Mouse (Mus musculus): ENCODE measurements around the gene Ctdsp2. TPM values are rescaled to one million over a fixed set of nuclear protein-coding genes. Genes with fewer than 3 reads are reported as not detected.

Gene Ctdsp2
- total RNA-seq (2021): 10 to 100 TPM; 78.9 to 88.9 TPM
- long read RNA-seq, full-length matches to known transcripts: 1 of 9 reads
- long read RNA-seq, partial matches to known transcripts: 3 of 9 reads
- long read RNA-seq, other reads (novel, unspliced or antisense): 5 of 9 reads

DNA sequence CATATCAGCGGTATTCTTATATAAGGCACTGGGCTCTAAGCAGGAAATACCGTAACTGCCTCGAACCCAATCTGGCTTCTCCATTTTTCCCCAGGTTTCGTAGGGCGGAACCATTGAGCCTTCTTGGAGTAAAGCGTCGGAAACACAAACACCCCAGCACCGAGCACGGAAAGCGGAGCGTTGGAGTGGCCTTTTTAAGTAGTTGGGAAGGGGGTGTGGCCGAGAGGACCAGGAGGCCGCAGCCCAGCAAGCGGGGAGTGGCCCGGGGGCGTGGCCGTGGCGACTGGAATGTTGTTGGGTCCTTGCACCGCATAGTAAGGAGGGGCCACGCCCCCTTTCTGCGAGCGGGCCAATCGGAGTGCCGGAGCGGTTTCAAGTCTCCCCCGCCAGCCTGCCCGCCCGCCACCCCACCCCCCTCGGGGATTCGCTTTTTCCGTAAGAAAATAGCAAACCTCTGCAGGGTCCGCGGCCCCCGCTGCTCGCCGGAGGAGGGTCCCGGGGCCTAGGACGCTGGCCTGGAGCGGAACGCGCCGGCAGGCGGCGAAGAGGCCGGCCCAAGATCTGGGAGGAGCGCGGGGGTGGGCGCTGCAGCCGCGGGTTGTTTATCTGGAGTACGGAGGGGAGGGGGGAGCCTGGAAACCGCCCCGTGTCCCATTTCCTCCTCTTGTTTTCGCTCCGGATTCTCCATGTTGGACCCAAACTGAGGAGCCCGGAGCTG, at the start of gene Ctdsp2:
TSS of gene Ctdsp2 (plus strand) at position 441 of the 718 bp plus-strand sequence.
- peak; percentile 99 to 100 for DNase-seq (ENCODE audit: low spot score in 2 of 2)

GRCm38 (mm10) chr10:126928819-126929206, 49.7 kb upstream of the Ctdsp2 start:
- no peak for DNase-seq (ENCODE audit: low spot score in 2 of 2)

DNA sequence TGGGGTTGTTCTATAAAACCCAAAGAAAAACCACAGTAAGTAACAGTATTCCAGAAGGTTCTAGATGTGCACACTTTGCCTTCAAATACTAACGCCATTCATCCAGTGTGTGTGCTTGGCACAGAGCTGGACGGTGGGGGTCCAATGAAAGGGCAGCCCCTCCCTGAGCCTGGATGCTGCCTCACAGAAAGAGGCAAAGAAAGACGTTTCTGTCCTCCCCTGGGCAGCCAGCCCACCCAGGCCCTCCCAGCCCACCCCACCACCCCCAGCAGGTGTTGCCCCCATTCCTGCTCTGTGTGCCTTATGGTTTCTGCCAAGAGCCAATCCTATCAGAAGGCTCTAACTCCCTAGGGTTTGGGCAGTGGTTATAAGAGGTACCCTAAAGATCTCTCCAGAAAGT, 49.0 kb upstream of the Ctdsp2 start:
- no peak for DNase-seq (ENCODE audit: low spot score in 2 of 2)

DNA sequence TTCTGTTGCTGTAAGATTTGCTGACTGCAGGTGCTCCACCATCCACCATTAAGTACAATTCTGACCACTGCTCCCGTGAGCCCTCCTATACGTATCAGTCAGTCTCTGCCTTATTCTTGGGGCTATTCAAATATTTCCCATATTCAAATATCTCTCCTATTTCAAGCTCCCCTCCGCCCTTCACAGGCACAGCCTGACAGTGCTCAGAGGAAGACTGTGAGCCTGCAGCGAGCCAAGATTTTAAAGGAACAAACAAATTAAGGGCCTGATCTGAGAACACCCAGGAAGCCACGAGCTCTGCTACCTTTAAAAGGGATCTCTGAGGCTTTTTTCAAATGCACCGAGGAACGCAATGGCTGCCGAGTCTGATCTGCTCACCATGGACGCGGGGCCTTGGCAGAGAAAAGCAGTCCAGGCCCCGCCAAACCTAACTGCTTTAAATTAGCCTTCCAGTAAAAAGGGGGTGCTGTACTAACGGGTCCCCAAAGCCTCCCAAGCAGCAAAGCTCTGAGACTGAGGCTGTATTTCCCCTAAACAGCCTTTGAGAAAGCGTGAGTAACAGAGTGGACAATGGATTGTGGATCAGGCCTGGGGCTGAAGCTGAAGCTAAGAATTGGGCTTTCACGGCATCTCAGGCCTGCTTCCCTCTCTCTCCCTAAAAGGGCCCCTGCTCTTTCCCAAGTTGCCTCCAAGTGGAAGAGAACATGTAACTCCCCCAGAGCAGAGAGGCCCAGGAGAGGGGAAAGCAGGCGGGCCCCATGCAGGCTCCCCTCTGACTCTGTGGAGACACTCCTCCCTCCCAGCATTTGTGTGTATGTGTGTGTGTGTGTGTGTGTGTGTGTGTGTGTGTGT, 48.0 kb upstream of the Ctdsp2 start:
- no peak for DNase-seq (ENCODE audit: low spot score in 2 of 2)

DNA sequence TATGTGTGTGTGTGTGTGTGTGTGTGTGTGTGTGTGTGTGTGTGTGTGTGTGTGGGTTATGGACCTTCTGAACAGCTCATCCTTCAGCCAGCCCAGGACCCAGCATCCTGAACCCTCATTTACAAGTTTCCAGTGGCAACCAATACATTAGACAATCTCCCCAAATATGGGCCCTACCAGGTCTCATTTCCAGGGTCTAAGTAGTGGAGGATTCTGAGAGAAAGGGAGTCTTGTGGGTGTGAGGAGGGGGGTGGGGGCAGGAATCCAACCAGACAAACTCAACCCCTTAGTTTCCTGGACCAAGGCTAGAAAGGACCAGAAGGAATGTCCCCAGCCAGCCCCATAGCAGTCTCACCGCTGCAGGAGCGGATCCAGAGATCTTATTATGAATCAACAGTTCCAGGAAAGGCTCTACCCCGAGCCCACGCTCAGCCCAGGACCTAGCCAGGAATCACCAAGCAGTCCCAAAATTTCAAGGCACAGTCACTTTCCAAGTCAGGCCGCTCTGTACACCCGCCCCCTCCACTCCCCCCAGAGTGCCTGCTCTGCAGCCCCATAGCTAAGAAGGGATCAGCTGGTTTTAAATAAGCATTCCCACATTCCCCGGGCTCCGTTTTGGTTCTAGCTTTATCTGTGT, 47.3 kb upstream of the Ctdsp2 start:
- no peak for DNase-seq (ENCODE audit: low spot score in 2 of 2)

- DNase-seq (ENCODE audit: low spot score in 2 of 2): no peak
Observed at GRCm38 (mm10) chr10:126931760-126932139, 46.8 kb upstream of the Ctdsp2 start.

DNA sequence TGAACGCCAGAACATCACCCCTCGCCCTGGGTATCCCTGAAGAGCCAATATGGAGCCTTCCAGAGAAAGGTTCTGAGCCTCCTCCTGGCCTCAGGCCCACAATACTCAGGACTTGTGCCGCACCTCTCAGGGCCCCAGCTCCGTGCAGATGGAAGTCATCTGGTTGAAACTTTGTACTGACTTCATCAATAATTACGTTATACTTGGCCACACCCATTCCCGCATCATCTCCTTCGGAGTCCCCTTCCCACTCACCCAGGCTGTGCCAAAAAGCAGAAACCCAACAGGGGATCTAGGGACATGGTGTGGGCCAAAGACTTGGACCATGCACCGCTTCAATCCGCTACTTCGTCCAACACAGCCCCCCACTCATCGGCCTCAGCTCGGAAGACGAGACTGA, 44.0 kb upstream of the Ctdsp2 start:
- DNase-seq (ENCODE audit: low spot score in 2 of 2): no peak

DNA sequence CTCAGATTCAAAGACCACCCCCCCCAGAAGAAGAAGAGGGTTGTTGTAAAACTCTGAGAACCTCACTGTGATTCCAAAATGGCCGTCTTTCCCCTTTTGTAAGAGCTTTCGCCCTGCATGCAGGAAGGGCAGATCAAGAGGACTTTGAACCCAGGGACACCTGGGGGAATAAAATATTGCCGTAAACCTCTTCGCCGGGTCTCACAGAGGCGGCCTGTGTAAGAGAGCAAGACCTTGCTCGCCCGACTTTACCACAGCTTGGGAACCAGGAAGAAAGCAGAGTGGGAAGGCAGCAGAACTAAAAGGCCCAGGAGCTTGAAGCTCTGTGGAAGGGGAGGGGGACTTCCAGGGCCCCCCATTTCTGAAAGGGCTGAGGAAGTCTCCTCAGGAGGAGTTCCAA, 43.4 kb upstream of the Ctdsp2 start:
- no peak for DNase-seq (ENCODE audit: low spot score in 2 of 2)

DNA sequence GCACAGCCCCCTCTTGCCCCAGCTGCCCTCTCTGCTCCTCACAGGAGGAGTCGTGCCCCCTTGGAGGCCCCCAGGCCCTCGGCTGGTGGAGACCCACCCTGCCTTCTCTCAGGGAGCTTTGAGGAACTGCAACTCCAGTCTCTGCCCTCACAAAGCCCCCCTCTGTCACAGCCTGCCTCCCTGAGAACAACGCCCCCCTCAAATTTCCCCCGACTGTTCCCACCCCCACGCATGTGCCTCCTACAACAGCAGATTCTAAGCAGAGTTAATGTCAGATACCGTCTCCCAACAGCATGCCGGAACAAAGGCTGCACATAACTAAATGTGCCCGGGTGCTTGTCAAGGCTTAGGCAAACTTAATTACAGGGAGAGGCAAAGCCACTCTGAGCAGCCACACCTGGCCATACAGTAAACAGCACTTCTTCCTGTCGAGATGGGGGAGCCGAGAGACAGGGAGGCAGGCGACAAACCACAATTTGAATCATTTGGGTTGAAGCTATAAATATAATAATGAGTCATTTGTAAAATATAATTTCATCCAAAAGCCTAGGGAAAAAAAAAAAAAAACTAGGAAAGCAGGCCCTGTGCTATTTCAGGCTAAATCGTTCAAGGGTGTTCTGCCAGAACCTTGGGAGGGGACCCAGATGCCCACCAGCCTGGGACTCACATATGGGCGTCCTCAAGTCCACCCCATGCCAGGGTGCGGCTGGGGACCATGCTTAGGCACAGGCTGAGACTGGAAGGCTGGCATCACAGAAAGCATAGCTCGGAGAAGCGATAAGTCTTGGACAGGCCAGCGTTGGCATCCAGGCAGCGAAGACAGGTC, 42.7 kb upstream of the Ctdsp2 start:
- no peak for DNase-seq (ENCODE audit: low spot score in 2 of 2)

DNA sequence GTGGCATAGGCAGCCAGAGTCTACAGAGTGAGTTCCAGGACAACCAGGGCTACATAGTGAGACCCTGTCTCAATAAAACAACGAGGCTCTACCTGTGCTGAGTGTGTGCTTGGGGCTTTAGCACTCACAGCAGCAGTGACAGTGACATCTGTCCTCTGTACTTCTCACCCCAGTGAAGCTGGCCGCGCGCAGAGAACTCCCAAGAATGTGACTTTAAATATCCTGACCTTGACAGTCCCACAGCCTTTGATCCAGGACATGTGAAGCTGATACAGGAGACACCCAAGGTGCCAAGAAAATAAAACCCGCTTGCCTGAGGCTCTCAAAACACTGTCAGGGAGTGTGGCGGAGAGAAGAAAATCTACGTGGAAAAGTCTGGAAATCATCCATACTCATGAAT, 37.6 kb upstream of the Ctdsp2 start:
- no peak for DNase-seq (ENCODE audit: low spot score in 2 of 2)

DNA sequence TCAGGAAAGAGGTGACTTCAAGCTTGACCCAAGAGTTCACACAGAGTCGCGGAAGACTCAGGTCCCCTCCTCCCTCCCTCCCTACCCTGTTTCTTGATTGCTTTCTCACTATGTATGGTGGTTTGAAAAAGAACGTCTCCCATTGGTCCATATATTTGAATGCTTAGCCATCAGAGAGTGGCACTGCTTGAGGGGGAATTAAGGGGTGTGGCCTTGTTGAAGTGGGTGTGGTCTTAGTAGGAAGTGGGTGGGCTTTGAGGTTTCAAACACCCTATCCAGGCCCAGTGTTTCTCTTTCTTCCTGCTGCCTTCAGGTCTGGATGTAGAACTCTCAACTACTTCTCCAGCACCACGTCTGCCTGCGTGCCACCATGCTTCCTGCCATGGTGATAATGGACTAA, 33.0 kb upstream of the Ctdsp2 start:
- DNase-seq (ENCODE audit: low spot score in 2 of 2): no peak

DNA sequence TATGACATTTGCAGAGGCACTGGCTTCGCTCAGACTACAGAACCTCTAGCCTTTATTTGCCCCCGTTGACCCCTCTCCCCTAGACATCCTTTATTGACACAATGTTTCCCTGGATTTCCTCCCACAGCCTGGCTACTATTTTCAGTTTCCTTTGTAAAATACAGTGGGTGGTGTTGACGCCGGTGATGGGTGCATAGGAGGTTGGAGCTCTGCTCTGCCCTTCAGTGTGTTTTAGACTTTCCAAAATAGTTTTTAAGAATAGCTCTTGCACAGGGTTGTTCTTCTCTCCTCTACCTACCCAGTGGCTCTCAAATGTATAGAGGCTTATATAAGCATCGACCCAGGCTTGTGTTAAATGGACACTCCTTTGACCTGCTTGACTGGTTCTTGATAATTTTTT, 28.7 kb upstream of the Ctdsp2 start:
- no peak for DNase-seq (ENCODE audit: low spot score in 2 of 2)

- DNase-seq (ENCODE audit: low spot score in 2 of 2): no peak
Observed at GRCm38 (mm10) chr10:126950572-126950971, 27.9 kb upstream of the Ctdsp2 start.

- DNase-seq (ENCODE audit: low spot score in 2 of 2): no peak
Observed at GRCm38 (mm10) chr10:126952375-126952774, 26.1 kb upstream of the Ctdsp2 start.

DNA sequence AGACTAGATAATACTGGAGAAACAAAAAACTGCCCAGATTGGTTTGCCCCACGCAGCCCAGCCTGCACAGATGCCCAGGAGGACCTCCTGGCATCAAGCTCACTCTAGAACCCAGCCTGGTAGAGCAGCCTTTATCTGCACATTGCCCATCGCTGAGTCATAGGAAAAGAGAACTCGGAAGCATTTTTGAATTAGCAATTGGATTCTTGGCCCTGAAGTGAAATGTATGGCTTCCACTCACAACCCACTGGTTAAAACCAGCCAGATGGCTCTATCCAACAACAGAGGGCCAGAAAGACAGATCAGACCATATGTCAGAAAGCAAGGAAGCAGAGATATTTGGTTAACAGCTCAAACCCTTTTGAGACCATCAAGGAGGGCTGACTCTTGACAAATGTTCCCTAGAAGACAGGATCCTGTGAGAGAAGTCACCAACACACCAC, 25.5 kb upstream of the Ctdsp2 start:
- no peak for DNase-seq (ENCODE audit: low spot score in 2 of 2)

GRCm38 (mm10) chr10:126956692-126957358, 21.7 kb upstream of the Ctdsp2 start:
- DNase-seq (ENCODE audit: low spot score in 2 of 2): peak in 1 of 2 experiments; percentile 41

DNA sequence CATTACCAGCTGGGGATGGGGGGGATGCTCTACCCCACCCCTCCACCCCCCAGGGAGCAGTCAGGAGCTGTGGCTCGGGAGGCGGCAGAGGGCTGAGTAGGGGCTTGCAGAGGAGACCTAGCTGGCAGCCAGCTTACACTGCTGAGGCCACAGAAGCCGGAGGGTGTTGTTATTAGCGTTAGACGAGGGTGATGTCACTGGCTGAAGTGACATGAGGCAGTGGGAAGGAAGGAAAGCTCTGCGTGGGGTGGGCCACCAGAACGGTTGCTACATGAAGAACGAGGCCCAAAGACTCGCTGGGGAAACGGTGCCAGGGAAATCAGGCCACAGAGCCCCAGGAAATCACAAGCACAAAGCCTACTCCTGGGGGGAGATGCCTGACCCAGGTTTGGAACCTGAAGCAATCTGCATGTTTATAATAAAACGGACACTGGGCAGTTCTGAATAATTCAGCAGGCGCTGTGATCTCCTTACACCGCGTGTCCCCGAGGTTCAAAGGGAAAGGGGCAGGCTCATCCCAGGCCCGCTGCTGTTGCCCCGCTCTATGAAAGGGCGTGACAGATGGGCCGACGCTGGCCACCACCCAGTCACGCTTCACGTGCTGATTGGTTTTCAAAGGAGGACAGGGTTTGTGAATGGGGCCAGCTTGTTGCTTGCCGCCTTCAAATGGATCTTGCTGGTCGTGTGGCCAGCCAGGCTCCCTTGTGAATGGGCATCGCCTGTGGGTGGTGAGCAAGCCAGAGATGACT, 21.0 kb upstream of the Ctdsp2 start:
- DNase-seq (ENCODE audit: low spot score in 2 of 2): peak; percentile 77 to 80

GRCm38 (mm10) chr10:126960496-126960895, 18.0 kb upstream of the Ctdsp2 start:
- no peak for DNase-seq (ENCODE audit: low spot score in 2 of 2)

GRCm38 (mm10) chr10:126961757-126962156, 16.8 kb upstream of the Ctdsp2 start:
- DNase-seq (ENCODE audit: low spot score in 2 of 2): peak; percentile 81 to 82

Data from layer of hippocampus, postnatal 10 days (tissue).